Comparison of ENCODE assay signal across 13 mouse cellular contexts in the genomic region with DNA sequence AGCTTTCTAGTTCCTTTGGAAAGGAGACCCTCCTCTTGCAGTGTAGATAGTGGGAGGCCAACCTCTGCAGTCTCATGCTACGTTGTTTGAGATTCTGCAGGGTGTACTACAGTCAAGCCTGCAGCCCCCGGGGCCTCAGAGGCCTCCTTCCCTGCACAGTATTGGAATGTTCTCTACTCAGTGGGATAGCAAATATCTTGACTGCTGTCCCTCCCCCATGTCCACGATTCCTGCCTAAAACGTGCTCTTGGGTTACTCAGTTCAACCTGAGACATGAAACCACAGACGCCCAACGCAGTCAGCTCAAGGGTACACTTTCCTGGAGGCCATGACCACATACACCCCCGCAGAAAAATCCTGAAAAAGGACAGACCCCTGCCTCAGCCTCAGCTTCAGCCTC. TPM values are rescaled to one million over a fixed set of nuclear protein-coding genes. Genes with fewer than 3 reads are reported as not detected.
A peak's percentile ranks its signal among the peaks of the same experiment; 100 is the strongest.
DNase-seq lines count a peak whose midpoint lies in the region; ATAC-seq and TF ChIP-seq lines count a peak whose summit lies in the region.
"Had no signal": no experiment of that assay in that cellular context is flagged by ENCODE, and none has a peak within 500 bp of the region (broad histone marks: within the 10 kb centered on the region; RNA-seq: fewer than 3 reads in every experiment).

No protein-coding gene starts in this region.

- no peak for TF ChIP-seq CTCF in kidney, postnatal 0 days (IDR thresholded peaks at IDR 0.05; ENCODE audit: low read depth)
- TF ChIP-seq CTCF in kidney, adult 2 months (conservative IDR thresholded peaks at IDR 0.05; ENCODE audit: insufficient read depth, insufficient read length, low read depth, low read length) = no peak

- no peaks in the 10 kb centered on the region for H3K27me3 ChIP-seq in heart, embryonic 11.5 days (ENCODE audit: control insufficient read depth, insufficient read depth, low read length)
- no peaks in the 10 kb centered on the region for H3K27me3 ChIP-seq in kidney, postnatal 0 days (ENCODE audit: insufficient read depth, low read length)
- H3K27me3 ChIP-seq in kidney, adult 2 months (replicated peaks; ENCODE audit: control insufficient read depth, insufficient read depth, low read length) = no peaks in the 10 kb centered on the region
- no peaks in the 10 kb centered on the region for H3K27me3 ChIP-seq in intestine, embryonic 16.5 days (replicated peaks; ENCODE audit: control insufficient read depth, insufficient read depth, low read length)
- 0 out of 2 replicates have a peak, but pooled peaks cover 6% of the 10 kb centered on the region for H3K27me3 ChIP-seq in neural tube, embryonic 13.5 days

- H3K9me3 ChIP-seq in heart, embryonic 11.5 days (replicated peaks; ENCODE audit: control insufficient read depth, low read length) = no peaks in the 10 kb centered on the region
- H3K9me3 ChIP-seq in kidney, postnatal 0 days (replicated peaks; ENCODE audit: low read length) = no peaks in the 10 kb centered on the region
- no peaks in the 10 kb centered on the region for H3K9me3 ChIP-seq in intestine, embryonic 16.5 days (ENCODE audit: control insufficient read depth, low read length)
- no peaks in the 10 kb centered on the region for H3K9me3 ChIP-seq in neural tube, embryonic 13.5 days

- ATAC-seq in heart, embryonic 11.5 days (replicated peaks; ENCODE audit: insufficient number of reproducible peaks, low FRiP score, low TSS enrichment) = no peak
- no peak for ATAC-seq in kidney, postnatal 0 days (replicated peaks; ENCODE audit: low FRiP score, low read depth)
- ATAC-seq in intestine, embryonic 16.5 days = no peak
- no peak for ATAC-seq in neural tube, embryonic 13.5 days (ENCODE audit: low read depth)
- no peak for ATAC-seq in frontal cortex, adult (ENCODE audit: low TSS enrichment)
- ATAC-seq in megakaryocyte, adult 5-6 weeks (ENCODE audit: poor library complexity, severe bottlenecking) = no peak

- H3K4me1 ChIP-seq in heart, embryonic 11.5 days (ENCODE audit: control insufficient read depth, insufficient read depth, low read length) = peaks cover 72% of the 10 kb centered on the region
- H3K4me1 ChIP-seq in kidney, postnatal 0 days (replicated peaks; ENCODE audit: insufficient read depth, low read length) = peaks cover 41% of the 10 kb centered on the region
- no peaks in the 10 kb centered on the region for H3K4me1 ChIP-seq in kidney, adult 2 months (ENCODE audit: control insufficient read depth, insufficient read depth, low read length)
- peaks cover 71% of the 10 kb centered on the region for H3K4me1 ChIP-seq in intestine, embryonic 16.5 days (ENCODE audit: control insufficient read depth, insufficient read depth, low read length)
- peaks cover 67% of the 10 kb centered on the region for H3K4me1 ChIP-seq in neural tube, embryonic 13.5 days (replicated peaks)

- no peak overlapping the region for H3K4me3 ChIP-seq in heart, embryonic 11.5 days (ENCODE audit: low read depth, low read length)
- no peak overlapping the region for H3K4me3 ChIP-seq in kidney, postnatal 0 days (replicated peaks; ENCODE audit: low read depth, low read length)
- H3K4me3 ChIP-seq in kidney, adult 2 months (ENCODE audit: insufficient read depth, low read depth, low read length) = no peak overlapping the region
- no peak overlapping the region for H3K4me3 ChIP-seq in intestine, embryonic 16.5 days (ENCODE audit: low read length)
- no peak overlapping the region for H3K4me3 ChIP-seq in neural tube, embryonic 13.5 days
- H3K4me3 ChIP-seq: gastrocnemius, adult 2 months had no signal

- DNase-seq in heart, postnatal 14 days = no peak
- peak; percentile 68 for DNase-seq in kidney, postnatal 0 days (ENCODE audit: low spot score)
- no peak for DNase-seq in kidney, adult 2 months
- DNase-seq: adrenal gland, postnatal 10 days; cerebellum, postnatal 10 days; gastrocnemius, adult 2 months; kidney, adult 18-20 months; lung, postnatal 4 days had no signal

- H3K9ac ChIP-seq in heart, embryonic 11.5 days (ENCODE audit: low read depth, low read length) = peak overlapping the region; percentile 56
- 0 out of 2 replicates have a peak overlapping the region, but pooled peaks have one; percentile 23 for H3K9ac ChIP-seq in kidney, postnatal 0 days (ENCODE audit: low read depth, low read length)
- H3K9ac ChIP-seq in intestine, embryonic 16.5 days (ENCODE audit: low read depth, low read length) = peak overlapping the region; percentile 66
- no peak overlapping the region for H3K9ac ChIP-seq in neural tube, embryonic 13.5 days

- no peak for TF ChIP-seq POLR2A in kidney, adult 2 months (IDR thresholded peaks at IDR 0.05; ENCODE audit: low read depth, low read length)

- H3K36me3 ChIP-seq in heart, embryonic 11.5 days (ENCODE audit: control insufficient read depth, insufficient read depth, low read length) = no peaks in the 10 kb centered on the region
- H3K36me3 ChIP-seq in kidney, postnatal 0 days (ENCODE audit: insufficient read depth, low read length) = no peaks in the 10 kb centered on the region
- H3K36me3 ChIP-seq in kidney, adult 2 months (ENCODE audit: control insufficient read depth, insufficient read depth, low read length) = no peaks in the 10 kb centered on the region
- H3K36me3 ChIP-seq in intestine, embryonic 16.5 days (ENCODE audit: control insufficient read depth, insufficient read depth, low read length) = no peaks in the 10 kb centered on the region
- no peaks in the 10 kb centered on the region for H3K36me3 ChIP-seq in neural tube, embryonic 13.5 days

- H3K4me2 ChIP-seq in heart, embryonic 11.5 days = no peak overlapping the region
- no peak overlapping the region for H3K4me2 ChIP-seq in kidney, postnatal 0 days (ENCODE audit: low read length)
- 0 out of 2 replicates have a peak overlapping the region, but pooled peaks have one; percentile 13 for H3K4me2 ChIP-seq in intestine, embryonic 16.5 days (ENCODE audit: low read depth, low read length)
- H3K4me2 ChIP-seq in neural tube, embryonic 13.5 days = no peak overlapping the region

- peak overlapping the region; percentile 97 for H3K27ac ChIP-seq in heart, embryonic 11.5 days (ENCODE audit: low read depth, low read length)
- peak overlapping the region; percentile 77 for H3K27ac ChIP-seq in kidney, postnatal 0 days
- H3K27ac ChIP-seq in kidney, adult 2 months (ENCODE audit: insufficient read depth, low read depth, low read length) = no peak overlapping the region
- H3K27ac ChIP-seq in intestine, embryonic 16.5 days (ENCODE audit: low read length) = peak overlapping the region; percentile 97
- peak overlapping the region; percentile 49; the same call in 1 of the 2 replicates for H3K27ac ChIP-seq in neural tube, embryonic 13.5 days (replicated peaks)
- H3K27ac ChIP-seq: gastrocnemius, adult 2 months had no signal

- 36% methylated on average over 7 of the region's 7 CpGs for WGBS in heart, embryonic 11.5 days (ENCODE audit: insufficient replicate concordance)
- WGBS in kidney, postnatal 0 days = 22% methylated on average over 7 of the region's 7 CpGs
- WGBS in kidney, adult 2 months = 50% methylated on average over 7 of the region's 7 CpGs
- WGBS in intestine, embryonic 16.5 days = 20% methylated on average over 7 of the region's 7 CpGs
- 59% methylated on average over 7 of the region's 7 CpGs for WGBS in neural tube, embryonic 13.5 days

- intact Hi-C loops in heart, postnatal 14 days (cut with DNase I) = no loop called here

RNA-seq across cellular contexts. Expression of a gene that starts 39.9 kb away (rescaled TPM):
- polyA plus RNA-seq in heart, embryonic 11.5 days (2014; fragmentation: Nextera tagmentation; extraction: Ambion mirVana) = 15.4 and 19.3 TPM in 2 replicates
- total RNA-seq in heart, postnatal 14 days (2021) = 1 to 10 TPM; 2.7 to 7.4 TPM
- 21.3 and 22.6 TPM in 2 replicates for polyA plus RNA-seq in kidney, postnatal 0 days (2015; fragmentation: Nextera tagmentation; extraction: Ambion mirVana)
- 10.3 and 11.0 TPM in 2 replicates for polyA plus RNA-seq in kidney, adult 2 months (2012; rRNA removed)
- polyA plus RNA-seq in intestine, embryonic 16.5 days (2015; fragmentation: Nextera tagmentation; extraction: Ambion mirVana) = 50.3 and 58.1 TPM in 2 replicates
- 14.0 and 14.8 TPM in 2 replicates for polyA plus RNA-seq in neural tube, embryonic 13.5 days (2015; fragmentation: Nextera tagmentation; extraction: Ambion mirVana)
- 3.8 and 12.3 TPM in 2 replicates for total RNA-seq in megakaryocyte, adult 5-6 weeks (2015)
- total RNA-seq in megakaryocyte, adult 5-6 weeks (2017) = 37.2 and 52.6 TPM in 2 replicates
